Mouse (Mus musculus) liver, adult 2 months (tissue): ENCODE results near the gene Pigt. TPM values are rescaled to one million over a fixed set of nuclear protein-coding genes. Genes with fewer than 3 reads are reported as not detected.

ENCODE experiments used
- DNase-seq: peaks from one replicate; pipeline ENCODE4 v3.0.0-alpha.2; 2011; ENCODE audit warnings: low read depth, low spot score; ENCODE audit errors: extremely low read depth
- H3K27ac ChIP-seq: fragments of 200-500 bp; replicated peaks from 2 replicates; pipeline ENCODE4 v1.5.1; 2012; ENCODE audit warnings: low read depth, mild to moderate bottlenecking, control low read depth, inconsistent platforms, low read length; ENCODE audit not compliant: insufficient read depth
- H3K27me3 ChIP-seq: fragments of 200-500 bp; 2 replicates; pipeline ENCODE4 v1.6.1; 2012; ENCODE audit warnings: mild to moderate bottlenecking, moderate library complexity, low read length, inconsistent platforms; ENCODE audit not compliant: control insufficient read depth, insufficient read depth
- H3K36me3 ChIP-seq: fragments of 200-500 bp; 2 replicates; pipeline ENCODE4 v1.6.1; 2012; ENCODE audit warnings: low read length, inconsistent platforms; ENCODE audit not compliant: control insufficient read depth, insufficient read depth
- H3K4me1 ChIP-seq: fragments of 200-500 bp; 2 replicates; pipeline ENCODE4 v1.6.1; 2011; ENCODE audit warnings: low read length; ENCODE audit not compliant: control insufficient read depth, insufficient read depth
- H3K4me3 ChIP-seq: fragments of 200-500 bp; 2 replicates; pipeline ENCODE4 v1.5.1; 2011; ENCODE audit warnings: low read depth, mild to moderate bottlenecking, control low read depth, low read length, moderate library complexity; ENCODE audit not compliant: insufficient read depth
- H3K79me2 ChIP-seq: fragments of 200-500 bp; 2 replicates; pipeline ENCODE4 v1.6.1; 2012; ENCODE audit warnings: inconsistent platforms, mild to moderate bottlenecking, low read length, moderate library complexity; ENCODE audit not compliant: control insufficient read depth, insufficient read depth
- H3K9ac ChIP-seq: fragments of 200-500 bp; 2 replicates; pipeline ENCODE4 v1.6.1; 2012; ENCODE audit warnings: low read depth, mild to moderate bottlenecking, control low read depth, inconsistent platforms, low read length
- CTCF ChIP-seq: fragments of 200-500 bp; IDR thresholded peaks from 2 replicates; pipeline ENCODE4 v1.5.1; 2011; ENCODE audit warnings: low read depth, low read length, control low read depth
- POLR2A ChIP-seq: fragments of 200-500 bp; IDR thresholded peaks from 2 replicates; pipeline ENCODE4 v1.6.1; 2011; ENCODE audit warnings: low read length, control low read depth; ENCODE audit not compliant: insufficient read depth; ENCODE audit errors: extremely low read depth
- WGBS: fragments of 180-500 bp; shearing (Covaris S2); methylation state at CpG from one replicate; pipeline ENCODE4 v1.1.7; 2018; 5-methylcytosine and 5-hydroxymethylcytosine counted together
- polyA plus RNA-seq: library from polyadenylated mRNA; depleted of rRNA; stranded (reverse); fragments of >200 nt; gene quantifications from 2 replicates; pipeline ENCODE4 v1.2.3, GENCODE M21; 2012; rRNA removed
- total RNA-seq: library from RNA; depleted of rRNA; stranded (reverse); fragments of >200 nt; gene quantifications from 2 replicates; pipeline ENCODE4 v1.2.3, GENCODE M21; 2014; rRNA removed

Pigt gene
- 7.5 and 14.2 TPM in 2 replicates for total RNA-seq
- 56.7 and 63.7 TPM in 2 replicates for polyA plus RNA-seq

- Histone ChIP-seq H3K27me3 (no peaks in the 10 kb centered on the region), H3K9ac (peak within 1 kb of the TSS; percentile 86), H3K79me2 (peaks cover 6% of the 10 kb centered on the region; the same call in 1 of the 2 replicates), H3K27ac (peak within 1 kb of the TSS; percentile 77), H3K36me3 (peaks cover 4% of the 10 kb centered on the region; the same call in 1 of the 2 replicates), H3K4me3 (peak within 1 kb of the TSS; percentile 89), H3K4me1 (no peaks in the 10 kb centered on the region; the same call in 1 of the 2 replicates)
- peak; percentile 65 for DNase-seq
- TF ChIP-seq POLR2A (peak; percentile 79), CTCF (no peak)
- 4% methylated on average over 43 of the region's 43 CpGs for WGBS
Observed at GRCm38 (mm10) chr2:164496847-164497690, at the start of gene Pigt. Gene Pigt (plus strand): TSS chr2:164497520.

GRCm38 (mm10) chr2:164448140-164448539 lies 49.2 kb upstream of the Pigt start:
- DNase-seq, result peak; percentile 82
- peak overlapping the region; percentile 58 for H3K27ac ChIP-seq
- no peaks in the 10 kb centered on the region for H3K36me3 ChIP-seq
- H3K4me1 ChIP-seq, result peaks cover 15% of the 10 kb centered on the region
- 52% methylated on average over 1 of the region's 1 CpGs for WGBS
- H3K79me2 ChIP-seq, result no peaks in the 10 kb centered on the region
- no peak overlapping the region for H3K4me3 ChIP-seq
- H3K27me3 ChIP-seq, result no peaks in the 10 kb centered on the region
- H3K9ac ChIP-seq, result no peak overlapping the region
- TF ChIP-seq CTCF (no peak), POLR2A (no peak)

GRCm38 (mm10) chr2:164448921-164449320 lies 48.4 kb upstream of the Pigt start:
- 45% methylated on average over 5 of the region's 5 CpGs for WGBS
- TF ChIP-seq CTCF (no peak), POLR2A (no peak)

GRCm38 (mm10) chr2:164449341-164450042 lies 47.8 kb upstream of the Pigt start:
- H3K79me2 ChIP-seq, result no peaks in the 10 kb centered on the region
- TF ChIP-seq CTCF (no peak), POLR2A (no peak)
- H3K27ac ChIP-seq, result no peak overlapping the region
- H3K9ac ChIP-seq, result no peak overlapping the region
- H3K27me3 ChIP-seq, result no peaks in the 10 kb centered on the region
- WGBS, result 90% methylated on average over 14 of the region's 14 CpGs
- H3K4me3 ChIP-seq, result no peak overlapping the region
- no peaks in the 10 kb centered on the region for H3K36me3 ChIP-seq
- peaks cover 20% of the 10 kb centered on the region for H3K4me1 ChIP-seq
- no peak for DNase-seq

More at GRCm38 (mm10) chr2:164448921-164449320, 48.4 kb upstream of the Pigt start:
- H3K79me2 ChIP-seq, result no peaks in the 10 kb centered on the region
- H3K36me3 ChIP-seq, result no peaks in the 10 kb centered on the region
- peak; percentile 34 for DNase-seq
- H3K27me3 ChIP-seq, result no peaks in the 10 kb centered on the region
- 0 out of 2 replicates have a peak overlapping the region, but pooled peaks have one; percentile 18 for H3K27ac ChIP-seq
- H3K4me1 ChIP-seq, result peaks cover 16% of the 10 kb centered on the region
- no peak overlapping the region for H3K4me3 ChIP-seq
- no peak overlapping the region for H3K9ac ChIP-seq

GRCm38 (mm10) chr2:164452000-164452676 lies 45.2 kb upstream of the Pigt start:
- H3K36me3 ChIP-seq, result no peaks in the 10 kb centered on the region
- no peak overlapping the region for H3K9ac ChIP-seq
- TF ChIP-seq CTCF (no peak), POLR2A (no peak)
- no peaks in the 10 kb centered on the region for H3K79me2 ChIP-seq
- no peaks in the 10 kb centered on the region for H3K27me3 ChIP-seq
- peaks cover 30% of the 10 kb centered on the region for H3K4me1 ChIP-seq
- H3K4me3 ChIP-seq, result no peak overlapping the region
- 64% methylated on average over 13 of the region's 13 CpGs for WGBS
- no peak overlapping the region for H3K27ac ChIP-seq
- peak; percentile 48 for DNase-seq
